Mouse (Mus musculus): ENCODE measurements around the gene Oas1e. TPM values are rescaled to one million over a fixed set of nuclear protein-coding genes. Genes with fewer than 3 reads are reported as not detected.

Oas1e gene
- polyA plus RNA-seq, 1 experiment, result not detected

- Histone ChIP-seq H3K4me3 (ENCODE audit: insufficient read depth, low read length) (no peak overlapping the region), H3K27ac (ENCODE audit: insufficient read depth, low read length) (no peak overlapping the region), H3K4me1 (ENCODE audit: control insufficient read depth, insufficient read depth, low read length) (no peaks in the 10 kb centered on the region)
- TF ChIP-seq POLR2A (IDR thresholded peaks at IDR 0.05; ENCODE audit: extremely low read depth, insufficient read depth, low read length) (no peak), CTCF (IDR thresholded peaks at IDR 0.05; ENCODE audit: extremely low read depth, insufficient read depth, low read length) (no peak)
Observed at GRCm38 (mm10) chr5:120751206-120751605, 44.1 kb downstream of the Oas1e start.

- Histone ChIP-seq H3K4me1 (ENCODE audit: control insufficient read depth, insufficient read depth, low read length) (no peaks in the 10 kb centered on the region), H3K27ac (ENCODE audit: insufficient read depth, low read length) (no peak within 1 kb of the TSS), H3K4me3 (ENCODE audit: insufficient read depth, low read length) (no peak within 1 kb of the TSS)
- TF ChIP-seq CTCF (IDR thresholded peaks at IDR 0.05; ENCODE audit: extremely low read depth, insufficient read depth, low read length), result no peak
- TF ChIP-seq POLR2A (IDR thresholded peaks at IDR 0.05; ENCODE audit: extremely low read depth, insufficient read depth, low read length), result no peak
Observed at GRCm38 (mm10) chr5:120749688-120750087, 45.6 kb downstream of the Oas1e start, which contains the start of gene Oas2. Gene Oas2 (minus strand): TSS chr5:120749853.

- TF ChIP-seq POLR2A (IDR thresholded peaks at IDR 0.05; ENCODE audit: extremely low read depth, insufficient read depth, low read length), result no peak
- TF ChIP-seq CTCF (IDR thresholded peaks at IDR 0.05; ENCODE audit: extremely low read depth, insufficient read depth, low read length), result peak; percentile 50
Observed at GRCm38 (mm10) chr5:120746451-120746850, 48.9 kb downstream of the Oas1e start.

GRCm38 (mm10) chr5:120742125-120742524, 53.2 kb downstream of the Oas1e start:
- no peak for TF ChIP-seq POLR2A (IDR thresholded peaks at IDR 0.05; ENCODE audit: extremely low read depth, insufficient read depth, low read length)
- peak; percentile 41 for TF ChIP-seq CTCF (IDR thresholded peaks at IDR 0.05; ENCODE audit: extremely low read depth, insufficient read depth, low read length)
- Histone ChIP-seq H3K4me3 (ENCODE audit: insufficient read depth, low read length) (no peak overlapping the region), H3K27ac (ENCODE audit: insufficient read depth, low read length) (no peak overlapping the region), H3K4me1 (ENCODE audit: control insufficient read depth, insufficient read depth, low read length) (no peaks in the 10 kb centered on the region)

More at GRCm38 (mm10) chr5:120746451-120746850, 48.9 kb downstream of the Oas1e start:
- Histone ChIP-seq H3K4me1 (ENCODE audit: control insufficient read depth, insufficient read depth, low read length) (no peaks in the 10 kb centered on the region), H3K27ac (ENCODE audit: insufficient read depth, low read length) (no peak overlapping the region), H3K4me3 (ENCODE audit: insufficient read depth, low read length) (no peak overlapping the region)

Other genes with a start within 250 kb of the Oas1e start
- 37.9 and 40.0 TPM in 2 replicates for gene Tpcn1, start 206.9 kb downstream of the Oas1e start, polyA plus RNA-seq (2012; rRNA removed)
- gene Iqcd, start 206.5 kb downstream of the Oas1e start, polyA plus RNA-seq (2012; rRNA removed), result 1.5 and 2.5 TPM in 2 replicates
- 39.6 and 40.8 TPM in 2 replicates for gene Rita1, start 182.9 kb downstream of the Oas1e start, polyA plus RNA-seq (2012; rRNA removed)
- 30.3 and 31.0 TPM in 2 replicates for gene Ddx54, start 182.8 kb downstream of the Oas1e start, polyA plus RNA-seq (2012; rRNA removed)
- 0.10 and 0.19 TPM in 2 replicates for gene Cfap73, start 161.3 kb downstream of the Oas1e start, polyA plus RNA-seq (2012; rRNA removed)
- 88.7 and 99.4 TPM in 2 replicates for gene Rasal1, start 146.7 kb downstream of the Oas1e start, polyA plus RNA-seq (2012; rRNA removed)
- gene Dtx1, start 83.6 kb downstream of the Oas1e start, polyA plus RNA-seq (2012; rRNA removed), result 89.7 and 91.8 TPM in 2 replicates
- 0.73 and 0.87 TPM in 2 replicates for gene Oas2, start 45.7 kb downstream of the Oas1e start, polyA plus RNA-seq (2012; rRNA removed)
- 0.04 and 0.13 TPM in 2 replicates for gene Oas3, start 17.9 kb downstream of the Oas1e start, polyA plus RNA-seq (2012; rRNA removed)
- gene Oas1c, start 17.0 kb upstream of the Oas1e start, polyA plus RNA-seq (2012; rRNA removed), result 2.3 TPM in 2 replicates
- not detected in 2 replicates for gene Oas1f, start 51.8 kb upstream of the Oas1e start, polyA plus RNA-seq (2012; rRNA removed)
- not detected in 2 replicates for gene Oas1h, start 65.9 kb upstream of the Oas1e start, polyA plus RNA-seq (2012; rRNA removed)
- 0.46 and 0.49 TPM in 2 replicates for gene Oas1g, start 92.1 kb upstream of the Oas1e start, polyA plus RNA-seq (2012; rRNA removed)
- 1.8 and 2.2 TPM in 2 replicates for gene Oas1a, start 112.0 kb upstream of the Oas1e start, polyA plus RNA-seq (2012; rRNA removed)
- gene Oas1d, start 119.0 kb upstream of the Oas1e start, polyA plus RNA-seq (2012; rRNA removed), result not detected in 2 replicates
- gene Rph3a, start 214.6 kb upstream of the Oas1e start, polyA plus RNA-seq (2012; rRNA removed), result 256 and 278 TPM in 2 replicates

Measured in cortical plate, adult 2 months (tissue).